Mouse (Mus musculus): ENCODE measurements around the gene Arhgef17. TPM values are rescaled to one million over a fixed set of nuclear protein-coding genes. Genes with fewer than 3 reads are reported as not detected.

Arhgef17 gene
- polyA plus RNA-seq, 3 experiments from 2014 or later, result not detected

DNA sequence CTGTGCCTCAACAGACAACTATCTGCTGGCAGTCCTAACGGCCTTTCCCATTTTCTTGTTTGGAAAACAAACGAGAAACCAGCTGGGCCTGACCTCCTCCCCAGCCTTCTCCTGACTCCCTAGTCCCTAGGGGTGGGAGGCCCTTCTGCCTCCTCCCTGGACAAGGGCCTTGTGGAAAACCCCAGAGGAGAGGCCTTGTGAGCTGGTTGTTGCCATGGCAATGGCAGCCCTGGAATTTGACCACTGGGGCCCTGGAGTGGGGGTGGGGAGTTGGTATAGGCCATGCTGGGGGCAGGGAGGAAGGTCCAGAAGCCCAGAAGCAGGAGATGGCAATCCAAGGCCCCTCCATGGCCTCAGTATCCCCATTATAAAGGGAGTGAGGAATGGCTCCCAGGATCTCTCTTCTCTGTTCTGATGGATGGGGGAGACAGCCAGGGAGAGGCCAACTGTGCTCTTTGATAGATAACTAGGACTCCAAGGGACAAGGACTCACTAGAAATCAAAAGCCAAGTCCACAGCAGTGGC lies 20.6 kb downstream of the Arhgef17 start:
- no peak for ATAC-seq

- ATAC-seq, result no peak
These were observed 23.3 kb downstream of the Arhgef17 start for GRCm38 (mm10) chr7:100908567-100908966.

DNA sequence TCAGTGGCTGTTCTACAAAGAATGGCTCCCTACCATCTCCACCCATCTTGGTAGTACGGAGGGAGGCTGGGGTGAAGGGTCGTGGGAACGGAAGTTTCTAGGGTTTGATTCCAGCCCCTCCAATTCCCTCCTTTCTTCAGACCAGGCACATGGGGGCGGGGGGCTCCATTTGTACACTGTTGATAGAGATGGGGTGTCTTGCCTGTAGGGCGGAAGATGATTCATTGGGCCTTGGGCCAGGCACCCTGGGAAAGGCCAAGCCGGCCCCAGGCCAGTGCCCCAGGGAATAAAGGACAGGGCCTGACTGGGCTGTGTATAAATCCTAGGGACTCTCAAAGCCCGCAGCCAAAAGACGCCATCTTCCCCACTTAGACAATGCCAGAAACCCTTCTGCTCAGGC lies 23.8 kb downstream of the Arhgef17 start:
- ATAC-seq, result no peak

DNA sequence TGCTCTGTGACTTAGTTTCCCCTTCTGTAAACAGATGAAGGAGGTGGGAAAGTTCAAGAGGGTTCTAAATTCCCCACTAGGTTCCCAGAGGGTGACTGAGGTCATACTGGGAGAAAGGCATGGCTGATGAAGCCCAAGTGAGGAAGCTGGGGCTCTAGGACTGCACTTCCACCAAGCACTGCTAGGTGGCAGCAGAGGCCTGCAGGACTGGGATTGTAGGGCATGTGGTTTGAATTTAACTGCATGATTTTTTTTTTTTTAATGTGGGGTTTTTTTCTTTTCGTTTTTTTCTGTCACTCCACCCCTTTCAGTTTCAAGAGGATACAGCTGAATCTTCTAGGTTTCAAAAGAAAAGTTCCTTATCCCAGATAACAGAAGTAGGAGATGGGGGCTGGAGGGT lies 24.7 kb downstream of the Arhgef17 start:
- ATAC-seq, result peak; percentile 56

- no peak for ATAC-seq
These were observed 25.7 kb downstream of the Arhgef17 start for GRCm38 (mm10) chr7:100906029-100906789.

DNA sequence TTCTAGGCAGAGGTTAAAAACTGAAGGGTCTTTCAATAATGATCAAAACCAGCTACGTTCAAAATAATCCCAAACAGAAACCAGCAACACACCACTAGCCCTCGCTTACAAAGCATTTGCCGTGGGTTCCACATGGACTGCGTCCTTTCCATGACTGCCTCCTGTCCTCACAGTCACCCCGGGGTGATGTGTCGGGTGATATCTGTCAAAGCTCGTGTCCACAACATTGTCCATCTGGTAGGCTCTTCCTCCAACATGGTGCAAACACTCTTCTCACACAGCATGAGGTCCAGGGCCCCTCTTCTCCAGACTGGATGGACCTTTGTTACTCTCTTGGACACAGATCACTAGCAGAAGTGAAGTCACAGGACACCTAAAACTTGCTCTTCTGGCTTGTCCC lies 26.9 kb downstream of the Arhgef17 start:
- ATAC-seq, result no peak

GRCm38 (mm10) chr7:100904612-100905011 lies 27.3 kb downstream of the Arhgef17 start:
- no peak for ATAC-seq

DNA sequence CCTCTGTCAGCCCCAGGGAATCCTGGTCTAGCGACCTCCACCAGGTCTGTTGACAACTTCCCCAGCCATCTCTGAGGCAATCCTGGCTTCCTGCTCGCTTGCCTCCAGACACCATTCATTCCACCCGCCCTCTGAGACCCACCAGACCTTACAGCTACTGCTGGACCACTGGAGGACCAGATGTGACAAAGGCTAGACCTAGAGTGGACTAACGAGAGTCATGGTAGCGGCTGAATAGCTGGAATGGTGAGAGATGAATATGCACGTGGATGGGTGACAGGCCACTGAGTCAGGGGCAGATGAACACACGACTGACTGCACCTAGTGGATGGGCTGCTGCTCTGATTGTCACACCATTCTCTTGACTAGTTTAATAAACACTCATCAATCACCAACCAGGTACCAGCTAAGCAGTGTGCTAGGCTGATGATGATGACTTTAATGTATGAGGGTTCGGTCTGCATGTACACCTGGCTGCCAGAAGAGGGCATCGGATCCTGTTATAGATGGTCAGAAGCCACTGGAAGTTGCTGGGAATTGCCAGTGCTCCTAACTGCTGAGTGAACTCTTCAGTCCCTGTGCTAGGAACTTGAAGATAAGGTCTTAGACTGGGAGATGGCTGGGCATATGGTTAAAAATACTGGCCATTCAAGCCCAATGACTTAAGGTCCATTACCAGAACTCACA lies 29.3 kb downstream of the Arhgef17 start:
- ATAC-seq, result no peak

DNA sequence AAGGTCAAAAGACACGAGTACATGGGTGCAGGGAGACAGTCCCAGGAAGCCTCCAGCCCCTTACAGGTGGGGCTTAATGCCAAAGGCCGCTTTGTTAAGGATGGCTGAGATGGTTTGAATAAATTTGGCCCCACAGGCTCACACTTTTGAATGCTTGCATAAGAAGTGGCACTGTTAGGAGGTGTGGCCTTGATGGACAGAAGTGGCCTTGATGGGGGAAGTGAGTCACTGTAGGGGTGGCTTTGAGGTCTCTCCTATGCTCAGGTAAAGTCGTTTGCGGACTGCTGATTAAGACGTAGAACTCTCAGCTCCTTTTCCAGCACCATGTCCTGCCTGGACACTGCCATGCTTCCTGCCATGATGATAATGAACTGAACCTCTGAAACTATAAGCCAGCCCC lies 34.1 kb downstream of the Arhgef17 start:
- no peak for ATAC-seq

DNA sequence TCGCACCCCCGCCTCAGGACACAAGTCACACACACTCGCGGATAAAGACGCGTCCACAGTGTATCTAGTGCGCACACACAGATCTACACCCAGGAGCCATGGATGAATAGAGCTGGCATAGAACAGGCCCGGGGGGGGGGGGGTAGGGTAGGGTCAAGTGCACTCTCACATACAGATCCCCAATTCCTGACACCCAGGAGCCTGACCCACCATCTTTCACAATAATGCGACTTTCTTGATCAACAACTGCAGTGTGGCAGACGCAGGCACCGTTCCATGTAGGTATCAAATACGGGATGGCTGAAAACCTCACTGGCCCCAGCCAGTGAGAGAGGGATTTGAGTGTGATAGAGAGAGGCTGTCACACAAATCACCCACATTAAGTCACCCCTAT lies 37.1 kb downstream of the Arhgef17 start:
- ATAC-seq, result no peak

- peak; percentile 25 for ATAC-seq
These were observed 37.7 kb downstream of the Arhgef17 start for GRCm38 (mm10) chr7:100894057-100894832.

DNA sequence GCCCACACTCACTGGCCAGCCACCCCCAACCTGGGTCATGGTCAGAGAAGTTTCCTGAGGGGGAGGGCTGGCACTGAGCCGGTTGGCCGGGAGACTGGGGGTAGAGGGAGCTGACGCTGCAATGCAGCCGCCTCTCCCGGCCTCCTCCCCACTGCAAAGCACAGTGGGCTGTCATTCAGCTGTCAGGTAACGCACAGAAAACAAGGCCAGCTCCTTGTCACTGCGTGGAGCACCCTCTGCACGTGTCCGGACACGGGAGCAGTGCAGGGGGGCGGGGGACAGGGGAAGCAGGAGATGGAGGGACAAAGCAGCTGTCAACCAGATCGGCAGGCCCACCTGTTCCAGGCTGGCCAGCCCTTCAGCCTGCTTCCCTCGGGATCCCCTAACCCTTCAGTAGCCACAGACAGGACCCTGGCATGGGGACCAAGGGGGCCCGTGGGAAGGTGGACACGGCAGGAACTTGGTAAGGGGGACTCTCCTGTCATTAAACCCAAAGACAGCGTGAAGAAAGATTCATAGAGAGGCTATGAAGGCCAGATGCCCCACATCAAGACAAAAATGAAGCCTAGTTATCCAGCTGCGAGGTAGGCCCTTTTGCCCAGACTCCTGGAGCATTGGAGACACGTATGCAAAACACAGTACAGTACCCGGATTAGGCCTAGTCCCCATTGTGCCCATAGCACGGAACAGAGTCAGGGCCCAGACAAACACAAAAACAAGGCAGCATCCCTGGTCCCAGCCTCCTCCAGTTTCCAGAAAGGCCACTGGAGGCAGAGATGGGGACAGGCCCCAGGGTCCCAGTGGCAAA lies 38.5 kb downstream of the Arhgef17 start:
- no peak for ATAC-seq

- no peak for ATAC-seq
These were observed 45.4 kb downstream of the Arhgef17 start for GRCm38 (mm10) chr7:100886535-100886934.

- no peak for ATAC-seq
These were observed 47.4 kb downstream of the Arhgef17 start for GRCm38 (mm10) chr7:100884460-100884859.

GRCm38 (mm10) chr7:100881950-100882349 lies 50.0 kb downstream of the Arhgef17 start:
- no peak for ATAC-seq

GRCm38 (mm10) chr7:100881531-100881930 lies 50.4 kb downstream of the Arhgef17 start:
- no peak for ATAC-seq

DNA sequence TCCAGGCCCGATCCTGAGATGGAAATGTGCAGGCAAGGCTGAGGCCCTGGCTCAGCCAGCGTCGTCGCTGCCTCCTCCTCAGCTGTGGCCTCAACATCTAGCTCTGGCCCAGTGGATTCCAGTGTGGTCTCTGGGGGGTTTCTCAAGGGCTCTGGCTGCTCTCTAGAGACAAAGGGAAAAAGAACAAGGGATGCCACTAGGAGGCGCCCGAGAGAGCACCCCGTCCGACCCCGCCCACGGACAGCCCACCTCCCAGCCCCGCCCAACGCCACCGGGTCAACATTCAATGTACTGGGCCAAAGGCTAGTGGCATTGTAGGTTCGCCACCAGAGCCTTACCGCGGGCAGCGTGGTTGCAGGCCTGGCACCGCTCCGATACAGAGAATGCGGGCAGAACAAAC lies 52.3 kb downstream of the Arhgef17 start:
- no peak for ATAC-seq

- no peak for ATAC-seq
These were observed 55.1 kb downstream of the Arhgef17 start for GRCm38 (mm10) chr7:100876771-100877170.

GRCm38 (mm10) chr7:100876293-100876692 lies 55.6 kb downstream of the Arhgef17 start:
- no peak for ATAC-seq

DNA sequence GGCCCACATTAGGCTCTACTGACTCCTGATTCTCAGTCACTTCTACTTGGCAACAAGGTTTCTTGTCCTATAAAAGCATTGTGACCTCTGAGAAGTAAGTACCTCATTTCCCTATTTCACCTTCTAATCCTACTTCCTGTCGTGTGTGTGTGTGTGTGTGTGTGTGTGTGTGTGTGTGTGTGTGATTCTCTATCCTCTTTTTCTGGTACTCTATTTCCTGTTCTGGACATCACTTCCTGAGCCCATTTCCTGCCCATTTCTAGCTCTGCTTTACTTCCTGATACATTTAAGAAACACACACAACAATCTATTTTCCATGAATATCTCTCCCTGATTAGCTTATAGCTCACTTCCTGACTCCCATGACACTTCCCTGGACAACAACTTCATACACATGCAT lies 56.1 kb downstream of the Arhgef17 start:
- ATAC-seq, result peak; percentile 46

DNA sequence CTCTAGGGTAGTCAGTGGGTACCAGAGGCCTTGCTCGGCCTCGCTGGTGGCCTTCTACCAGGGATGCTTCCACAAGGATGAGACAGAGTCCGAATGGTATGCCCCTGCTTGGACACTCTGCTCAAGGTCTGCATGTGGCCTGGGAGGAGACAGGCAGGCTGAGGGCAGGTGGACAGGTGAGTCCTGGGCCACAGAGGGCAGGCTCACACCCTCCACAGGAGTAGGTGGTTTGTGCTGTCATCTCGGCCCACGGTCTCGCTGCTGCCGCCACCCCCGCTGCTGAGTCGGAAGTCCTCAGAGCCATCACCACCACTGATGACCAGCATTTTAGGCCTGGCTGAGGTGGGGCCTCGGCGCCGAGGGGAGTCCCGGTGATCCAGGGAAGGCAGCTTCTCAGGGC lies 58.7 kb downstream of the Arhgef17 start:
- no peak for ATAC-seq

- no peak for ATAC-seq
These were observed 60.0 kb downstream of the Arhgef17 start for GRCm38 (mm10) chr7:100871892-100872291.
